Mouse (Mus musculus): ENCODE data around the gene Lyst.

GRCm38 (mm10) chr13:13674669-13675343 lies 84.6 kb downstream of the Lyst start:
- no peak for TF ChIP-seq POLR2A (IDR thresholded peaks at IDR 0.05; ENCODE audit: extremely low read depth, insufficient read depth, low read length)
- TF ChIP-seq CTCF (IDR thresholded peaks at IDR 0.05; ENCODE audit: low read depth, low read length) = no peak
